Mouse (Mus musculus): Measurements from ENCODE around the gene Lpp. TPM values are rescaled to one million over a fixed set of nuclear protein-coding genes. Genes with fewer than 3 reads are reported as not detected.
"Not testable (repeated sequence)": the region's sequence is repeated elsewhere in the genome, so short reads cannot be mapped to it uniquely, and the experiment has no call there.

Lpp gene
- polyA plus RNA-seq, 1 experiment from 2014 or later, result 10.9 TPM

GRCm38 (mm10) chr16:24992494-24992893, 599.2 kb downstream of the Lpp start:
- H3K4me1 ChIP-seq (ENCODE audit: control insufficient read depth, insufficient read depth, low read depth, low read length), result no peaks in the 10 kb centered on the region
- ATAC-seq, result no peak
- WGBS, result 89% methylated on average over 11 of the region's 11 CpGs
- H3K4me2 ChIP-seq (ENCODE audit: low read length), result no peak overlapping the region
- H3K36me3 ChIP-seq (ENCODE audit: control insufficient read depth, insufficient read depth, low read length), result no peaks in the 10 kb centered on the region
- no peaks in the 10 kb centered on the region for H3K9me3 ChIP-seq (ENCODE audit: control insufficient read depth, low read length)
- H3K27me3 ChIP-seq (replicated peaks; ENCODE audit: control insufficient read depth, insufficient read depth, low read length), result no peaks in the 10 kb centered on the region
- no peak overlapping the region for H3K4me3 ChIP-seq (ENCODE audit: low read length)
- no peak overlapping the region for H3K27ac ChIP-seq (ENCODE audit: low read depth, low read length)
- no peak overlapping the region for H3K9ac ChIP-seq (ENCODE audit: low read depth, low read length)

GRCm38 (mm10) chr16:25010980-25011877, 617.9 kb downstream of the Lpp start:
- Histone ChIP-seq H3K27ac (ENCODE audit: low read depth, low read length) (no peak overlapping the region), H3K4me1 (ENCODE audit: control insufficient read depth, insufficient read depth, low read depth, low read length) (no peaks in the 10 kb centered on the region; the same call in 1 of the 2 replicates), H3K4me3 (ENCODE audit: low read length) (no peak overlapping the region), H3K27me3 (replicated peaks; ENCODE audit: control insufficient read depth, insufficient read depth, low read length) (no peaks in the 10 kb centered on the region; the same call in 1 of the 2 replicates), H3K9ac (ENCODE audit: low read depth, low read length) (no peak overlapping the region), H3K9me3 (ENCODE audit: control insufficient read depth, low read length) (no peaks in the 10 kb centered on the region), H3K4me2 (ENCODE audit: low read length) (no peak overlapping the region), H3K36me3 (ENCODE audit: control insufficient read depth, insufficient read depth, low read length) (no peaks in the 10 kb centered on the region)
- WGBS, result 69% methylated on average over 5 of the region's 5 CpGs
- no peak for ATAC-seq

GRCm38 (mm10) chr16:25012938-25013337, 619.6 kb downstream of the Lpp start:
- Histone ChIP-seq H3K36me3 (ENCODE audit: control insufficient read depth, insufficient read depth, low read length) (no peaks in the 10 kb centered on the region), H3K27me3 (replicated peaks; ENCODE audit: control insufficient read depth, insufficient read depth, low read length) (no peaks in the 10 kb centered on the region; the same call in 1 of the 2 replicates), H3K4me2 (ENCODE audit: low read length) (no peak overlapping the region), H3K4me3 (ENCODE audit: low read length) (no peak overlapping the region), H3K4me1 (ENCODE audit: control insufficient read depth, insufficient read depth, low read depth, low read length) (no peaks in the 10 kb centered on the region; the same call in 1 of the 2 replicates), H3K9me3 (ENCODE audit: control insufficient read depth, low read length) (no peaks in the 10 kb centered on the region), H3K9ac (ENCODE audit: low read depth, low read length) (no peak overlapping the region), H3K27ac (ENCODE audit: low read depth, low read length) (no peak overlapping the region)
- ATAC-seq, result no peak
- 87% methylated on average over 3 of the region's 3 CpGs for WGBS

- H3K36me3 ChIP-seq (ENCODE audit: control insufficient read depth, insufficient read depth, low read length), result no peaks in the 10 kb centered on the region
- no peak overlapping the region for H3K4me3 ChIP-seq (ENCODE audit: low read length)
- no peaks in the 10 kb centered on the region for H3K9me3 ChIP-seq (ENCODE audit: control insufficient read depth, low read length)
- WGBS, result 23% methylated on average over 4 of the region's 4 CpGs
- H3K9ac ChIP-seq (ENCODE audit: low read depth, low read length), result no peak overlapping the region
- peak; percentile 97 for ATAC-seq
- peak overlapping the region; percentile 37; the same call in 1 of the 2 replicates for H3K27ac ChIP-seq (ENCODE audit: low read depth, low read length)
- no peaks in the 10 kb centered on the region; the same call in 1 of the 2 replicates for H3K4me1 ChIP-seq (ENCODE audit: control insufficient read depth, insufficient read depth, low read depth, low read length)
- no peak overlapping the region for H3K4me2 ChIP-seq (ENCODE audit: low read length)
- H3K27me3 ChIP-seq (replicated peaks; ENCODE audit: control insufficient read depth, insufficient read depth, low read length), result no peaks in the 10 kb centered on the region; the same call in 1 of the 2 replicates
These were observed 623.0 kb downstream of the Lpp start for GRCm38 (mm10) chr16:25016261-25016836.

- Histone ChIP-seq H3K27ac (ENCODE audit: low read depth, low read length) (peak overlapping the region; percentile 37; the same call in 1 of the 2 replicates), H3K4me1 (ENCODE audit: control insufficient read depth, insufficient read depth, low read depth, low read length) (no peaks in the 10 kb centered on the region; the same call in 1 of the 2 replicates), H3K36me3 (ENCODE audit: control insufficient read depth, insufficient read depth, low read length) (no peaks in the 10 kb centered on the region), H3K27me3 (replicated peaks; ENCODE audit: control insufficient read depth, insufficient read depth, low read length) (no peaks in the 10 kb centered on the region), H3K9me3 (ENCODE audit: control insufficient read depth, low read length) (no peaks in the 10 kb centered on the region), H3K4me3 (ENCODE audit: low read length) (no peak overlapping the region), H3K4me2 (ENCODE audit: low read length) (no peak overlapping the region), H3K9ac (ENCODE audit: low read depth, low read length) (no peak overlapping the region)
- ATAC-seq, result no peak
These were observed 623.7 kb downstream of the Lpp start for GRCm38 (mm10) chr16:25017046-25017445.

GRCm38 (mm10) chr16:25021743-25022359, 628.5 kb downstream of the Lpp start:
- not testable (repeated sequence) for H3K4me1 ChIP-seq (ENCODE audit: control insufficient read depth, insufficient read depth, low read depth, low read length); H3K4me2 ChIP-seq (ENCODE audit: low read length); H3K9ac ChIP-seq (ENCODE audit: low read depth, low read length); H3K9me3 ChIP-seq (ENCODE audit: control insufficient read depth, low read length); H3K27me3 ChIP-seq (replicated peaks; ENCODE audit: control insufficient read depth, insufficient read depth, low read length); H3K4me3 ChIP-seq (ENCODE audit: low read length); H3K27ac ChIP-seq (ENCODE audit: low read depth, low read length); ATAC-seq; H3K36me3 ChIP-seq (ENCODE audit: control insufficient read depth, insufficient read depth, low read length)
- WGBS, result 63% methylated on average over 2 of the region's 2 CpGs

- WGBS, result 87% methylated on average over 3 of the region's 3 CpGs
- Histone ChIP-seq H3K27ac (ENCODE audit: low read depth, low read length) (no peak overlapping the region), H3K9me3 (ENCODE audit: control insufficient read depth, low read length) (no peaks in the 10 kb centered on the region), H3K27me3 (replicated peaks; ENCODE audit: control insufficient read depth, insufficient read depth, low read length) (no peaks in the 10 kb centered on the region), H3K9ac (ENCODE audit: low read depth, low read length) (no peak overlapping the region), H3K4me1 (ENCODE audit: control insufficient read depth, insufficient read depth, low read depth, low read length) (no peaks in the 10 kb centered on the region), H3K4me3 (ENCODE audit: low read length) (no peak overlapping the region), H3K4me2 (ENCODE audit: low read length) (no peak overlapping the region), H3K36me3 (ENCODE audit: control insufficient read depth, insufficient read depth, low read length) (no peaks in the 10 kb centered on the region)
- no peak for ATAC-seq
These were observed 631.3 kb downstream of the Lpp start for GRCm38 (mm10) chr16:25024591-25024990.

GRCm38 (mm10) chr16:25026191-25026590, 632.9 kb downstream of the Lpp start:
- no peak overlapping the region for H3K4me2 ChIP-seq (ENCODE audit: low read length)
- no peaks in the 10 kb centered on the region for H3K9me3 ChIP-seq (ENCODE audit: control insufficient read depth, low read length)
- WGBS, result 97% methylated on average over 1 of the region's 1 CpGs
- H3K36me3 ChIP-seq (ENCODE audit: control insufficient read depth, insufficient read depth, low read length), result no peaks in the 10 kb centered on the region
- no peak for ATAC-seq
- H3K4me3 ChIP-seq (ENCODE audit: low read length), result no peak overlapping the region
- no peak overlapping the region for H3K27ac ChIP-seq (ENCODE audit: low read depth, low read length)
- H3K27me3 ChIP-seq (replicated peaks; ENCODE audit: control insufficient read depth, insufficient read depth, low read length), result no peaks in the 10 kb centered on the region
- no peak overlapping the region for H3K9ac ChIP-seq (ENCODE audit: low read depth, low read length)
- H3K4me1 ChIP-seq (ENCODE audit: control insufficient read depth, insufficient read depth, low read depth, low read length), result no peaks in the 10 kb centered on the region

GRCm38 (mm10) chr16:25029548-25029947, 636.2 kb downstream of the Lpp start:
- H3K9ac ChIP-seq (ENCODE audit: low read depth, low read length), result no peak overlapping the region
- no peaks in the 10 kb centered on the region for H3K27me3 ChIP-seq (replicated peaks; ENCODE audit: control insufficient read depth, insufficient read depth, low read length)
- no peak overlapping the region for H3K4me2 ChIP-seq (ENCODE audit: low read length)
- no peaks in the 10 kb centered on the region for H3K4me1 ChIP-seq (ENCODE audit: control insufficient read depth, insufficient read depth, low read depth, low read length)
- no peak for ATAC-seq
- no peaks in the 10 kb centered on the region for H3K9me3 ChIP-seq (ENCODE audit: control insufficient read depth, low read length)
- H3K36me3 ChIP-seq (ENCODE audit: control insufficient read depth, insufficient read depth, low read length), result no peaks in the 10 kb centered on the region
- H3K4me3 ChIP-seq (ENCODE audit: low read length), result no peak overlapping the region
- H3K27ac ChIP-seq (ENCODE audit: low read depth, low read length), result no peak overlapping the region
- 82% methylated on average over 8 of the region's 8 CpGs for WGBS
